Comparison of ENCODE assay signal across 10 mouse cellular contexts in genomic region chr8:83749265-83749664, GRCm38 (mm10). TPM values are rescaled to one million over a fixed set of nuclear protein-coding genes. Genes with fewer than 3 reads are reported as not detected.
A peak's percentile ranks its signal among the peaks of the same experiment; 100 is the strongest.
DNase-seq lines count a peak whose midpoint lies in the region; ATAC-seq and TF ChIP-seq lines count a peak whose summit lies in the region.
"Had no signal": no experiment of that assay in that cellular context is flagged by ENCODE, and none has a peak within 500 bp of the region (broad histone marks: within the 10 kb centered on the region; RNA-seq: fewer than 3 reads in every experiment).

No protein-coding gene starts in this region.

- H3K4me1 ChIP-seq in limb, embryonic 12.5 days (replicated peaks): peaks cover 15% of the 10 kb centered on the region
- peaks cover 18% of the 10 kb centered on the region for H3K4me1 ChIP-seq in limb, embryonic 10.5 days
- peaks cover 8% of the 10 kb centered on the region; the same call in 1 of the 2 replicates for H3K4me1 ChIP-seq in embryonic facial prominence, embryonic 14.5 days (ENCODE audit: control insufficient read depth, insufficient read depth, low read length)
- H3K4me1 ChIP-seq in heart, postnatal 0 days (ENCODE audit: control insufficient read depth, insufficient read depth): peaks cover 23% of the 10 kb centered on the region

- H3K4me3 ChIP-seq in limb, embryonic 12.5 days (replicated peaks): no peak overlapping the region
- no peak overlapping the region for H3K4me3 ChIP-seq in limb, embryonic 10.5 days
- H3K4me3 ChIP-seq in embryonic facial prominence, embryonic 14.5 days (ENCODE audit: low read depth, low read length): no peak overlapping the region
- no peak overlapping the region for H3K4me3 ChIP-seq in heart, postnatal 0 days (ENCODE audit: low read depth, low read length)
- H3K4me3 ChIP-seq in myocyte: no peak overlapping the region

- H3K9me3 ChIP-seq in limb, embryonic 12.5 days: no peaks in the 10 kb centered on the region
- no peaks in the 10 kb centered on the region for H3K9me3 ChIP-seq in limb, embryonic 10.5 days (replicated peaks)
- no peaks in the 10 kb centered on the region for H3K9me3 ChIP-seq in embryonic facial prominence, embryonic 14.5 days (ENCODE audit: control insufficient read depth, low read length)
- no peaks in the 10 kb centered on the region for H3K9me3 ChIP-seq in heart, postnatal 0 days (replicated peaks; ENCODE audit: control insufficient read depth, low read length)

- H3K36me3 ChIP-seq in limb, embryonic 12.5 days: no peaks in the 10 kb centered on the region
- no peaks in the 10 kb centered on the region for H3K36me3 ChIP-seq in limb, embryonic 10.5 days
- no peaks in the 10 kb centered on the region for H3K36me3 ChIP-seq in embryonic facial prominence, embryonic 14.5 days (ENCODE audit: control insufficient read depth, insufficient read depth, low read length)
- H3K36me3 ChIP-seq in heart, postnatal 0 days (replicated peaks; ENCODE audit: control insufficient read depth, insufficient read depth, low read length): no peaks in the 10 kb centered on the region
- H3K36me3 ChIP-seq in myocyte (ENCODE audit: control insufficient read depth, insufficient read depth): no peaks in the 10 kb centered on the region

- no peak for TF ChIP-seq EP300 in heart, postnatal 0 days (IDR thresholded peaks at IDR 0.05; ENCODE audit: low read depth)

- H3K27ac ChIP-seq in limb, embryonic 12.5 days: peak overlapping the region; percentile 45; the same call in 1 of the 2 replicates
- H3K27ac ChIP-seq in limb, embryonic 10.5 days: no peak overlapping the region
- H3K27ac ChIP-seq in embryonic facial prominence, embryonic 14.5 days (replicated peaks; ENCODE audit: low read depth, low read length): peak overlapping the region; percentile 73; the same call in 1 of the 2 replicates
- peak overlapping the region; percentile 92 for H3K27ac ChIP-seq in heart, postnatal 0 days (ENCODE audit: low read depth)
- H3K27ac ChIP-seq: hindbrain, postnatal 0 days had no signal

- TF ChIP-seq CTCF in heart, postnatal 0 days (IDR thresholded peaks at IDR 0.05; ENCODE audit: low read depth): no peak

- intact Hi-C loops in left cerebral cortex, postnatal 25 days (cut with DNase I): no loop called here

- no peaks in the 10 kb centered on the region for H3K79me2 ChIP-seq in myocyte (ENCODE audit: control insufficient read depth, insufficient read depth)

- 89% methylated on average over 9 of the region's 9 CpGs for WGBS in limb, embryonic 12.5 days
- 95% methylated on average over 9 of the region's 9 CpGs for WGBS in limb, embryonic 10.5 days
- 68% methylated on average over 9 of the region's 9 CpGs for WGBS in embryonic facial prominence, embryonic 14.5 days
- 68% methylated on average over 9 of the region's 9 CpGs for WGBS in heart, postnatal 0 days

- no peak overlapping the region for H3K4me2 ChIP-seq in limb, embryonic 12.5 days
- no peak overlapping the region for H3K4me2 ChIP-seq in embryonic facial prominence, embryonic 14.5 days (ENCODE audit: low read depth, low read length)
- H3K4me2 ChIP-seq in heart, postnatal 0 days (ENCODE audit: low read depth, low read length): no peak overlapping the region; the same call in 1 of the 2 replicates
- peak overlapping the region; percentile 63 for H3K4me2 ChIP-seq in myocyte (ENCODE audit: low read depth)

- H3K27me3 ChIP-seq in limb, embryonic 12.5 days: peaks cover 39% of the 10 kb centered on the region
- peaks cover 46% of the 10 kb centered on the region for H3K27me3 ChIP-seq in limb, embryonic 10.5 days (ENCODE audit: low read depth, poor library complexity, severe bottlenecking)
- H3K27me3 ChIP-seq in embryonic facial prominence, embryonic 14.5 days (replicated peaks; ENCODE audit: control insufficient read depth, insufficient read depth, low read length): no peaks in the 10 kb centered on the region; the same call in 1 of the 2 replicates
- H3K27me3 ChIP-seq in heart, postnatal 0 days (ENCODE audit: control insufficient read depth, insufficient read depth, low read length): no peaks in the 10 kb centered on the region
- no peaks in the 10 kb centered on the region for H3K27me3 ChIP-seq in myocyte (ENCODE audit: control insufficient read depth, insufficient read depth, insufficient read length)

- no peak for TF ChIP-seq POLR2A in myocyte (IDR thresholded peaks at IDR 0.05; ENCODE audit: insufficient read length, low read depth)

- ATAC-seq in limb, embryonic 12.5 days (ENCODE audit: insufficient number of reproducible peaks, insufficient read depth, low FRiP score, low TSS enrichment, low read depth): no peak
- ATAC-seq in embryonic facial prominence, embryonic 14.5 days (ENCODE audit: low read depth): no peak
- ATAC-seq in heart, postnatal 0 days (ENCODE audit: insufficient read depth, low read depth): no peak

- no peak overlapping the region for H3ac ChIP-seq in myocyte (ENCODE audit: control insufficient read depth, insufficient read length)

- no peak for DNase-seq in limb, embryonic 10.5 days (ENCODE audit: low spot score)
- peak; percentile 69 for DNase-seq in embryonic facial prominence, embryonic 14.5 days (ENCODE audit: low spot score)
- no peak for DNase-seq in heart, postnatal 0 days (ENCODE audit: low spot score)
- no peak for DNase-seq in retina, embryonic 14.5 days (ENCODE audit: low spot score)
- no peak for DNase-seq in left cerebral cortex, postnatal 25 days (ENCODE audit: low spot score in 2 of 2)
- DNase-seq: adrenal gland, postnatal 10 days; right cerebral cortex, postnatal 14 days had no signal

- H3K9ac ChIP-seq in limb, embryonic 12.5 days (replicated peaks): no peak overlapping the region
- H3K9ac ChIP-seq in embryonic facial prominence, embryonic 14.5 days (ENCODE audit: low read depth, low read length): no peak overlapping the region
- H3K9ac ChIP-seq in heart, postnatal 0 days (replicated peaks; ENCODE audit: low read depth, low read length): no peak overlapping the region; the same call in 1 of the 2 replicates

TF ChIP-seq in myocyte, 11 proteins besides CTCF, POLR2A, EP300 and RAD21:
- TF ChIP-seq USF1 (IDR thresholded peaks at IDR 0.05; ENCODE audit: low read depth) (no peak), REST (IDR thresholded peaks at IDR 0.05; ENCODE audit: insufficient read depth, insufficient read length) (no peak), E2F4 (IDR thresholded peaks at IDR 0.05; ENCODE audit: insufficient read depth) (no peak), POLR2AphosphoS2 (IDR thresholded peaks at IDR 0.05; ENCODE audit: insufficient read length, low read depth) (no peak), TCF3 (IDR thresholded peaks at IDR 0.05; ENCODE audit: insufficient read length, low read depth) (no peak), CEBPB (IDR thresholded peaks at IDR 0.05; ENCODE audit: insufficient read depth, poor library complexity, severe bottlenecking) (no peak), MYOD1 (IDR thresholded peaks at IDR 0.05; ENCODE audit: control insufficient read depth in 1 of 3, insufficient read length in 2 of 3, low read depth in 2 of 3) (no peak), MYOG (IDR thresholded peaks at IDR 0.05; ENCODE audit: control insufficient read depth in 1 of 3, insufficient read depth in 1 of 3, insufficient read length in 2 of 3, low read depth in 2 of 3) (no peak), SRF (IDR thresholded peaks at IDR 0.05; ENCODE audit: control insufficient read depth, insufficient read length, low read depth) (no peak), TCF12 (IDR thresholded peaks at IDR 0.05; ENCODE audit: insufficient read depth, poor library complexity, severe bottlenecking) (no peak), MAX (IDR thresholded peaks at IDR 0.05; ENCODE audit: low read depth) (no peak)

RNA-seq across cellular contexts. Expression of gene Adgre5, which starts 8.1 kb away (rescaled TPM):
- polyA plus RNA-seq in limb, embryonic 12.5 days (2016; fragmentation: Nextera tagmentation; extraction: Ambion mirVana): 24.2 and 28.0 TPM in 2 replicates
- polyA plus RNA-seq in limb, embryonic 10.5 days (2016; fragmentation: Nextera tagmentation; extraction: Ambion mirVana): 15.6 and 25.8 TPM in 2 replicates
- 43.1 and 45.8 TPM in 2 replicates for polyA plus RNA-seq in embryonic facial prominence, embryonic 14.5 days (2014; fragmentation: Nextera tagmentation; extraction: Ambion mirVana)
- 46.4 and 51.2 TPM in 2 replicates for total RNA-seq in heart, postnatal 0 days (2014; rRNA removed; ENCODE audit: low replicate concordance)
- 35.3 and 35.8 TPM in 2 replicates for polyA plus RNA-seq in heart, postnatal 0 days (2015; fragmentation: Nextera tagmentation; extraction: Ambion mirVana)
- 137 TPM for polyA plus RNA-seq in myocyte (2012; fragmentation: generic; extraction: Trizol)
- total RNA-seq in left cerebral cortex, postnatal 25 days (2021): 1 to 10 TPM; 9.0 to 9.6 TPM

RNA-seq across cellular contexts. Expression of gene Ddx39, which starts 34.3 kb away (rescaled TPM):
- polyA plus RNA-seq in limb, embryonic 12.5 days (2016; fragmentation: Nextera tagmentation; extraction: Ambion mirVana): 155 and 164 TPM in 2 replicates
- 295 and 349 TPM in 2 replicates for polyA plus RNA-seq in limb, embryonic 10.5 days (2016; fragmentation: Nextera tagmentation; extraction: Ambion mirVana)
- 106 and 131 TPM in 2 replicates for polyA plus RNA-seq in embryonic facial prominence, embryonic 14.5 days (2014; fragmentation: Nextera tagmentation; extraction: Ambion mirVana)
- total RNA-seq in heart, postnatal 0 days (2014; rRNA removed; ENCODE audit: low replicate concordance): 92.5 and 95.7 TPM in 2 replicates
- polyA plus RNA-seq in heart, postnatal 0 days (2015; fragmentation: Nextera tagmentation; extraction: Ambion mirVana): 75.5 and 79.3 TPM in 2 replicates
- polyA plus RNA-seq in myocyte (2012; fragmentation: generic; extraction: Trizol): 113 TPM
- 10 to 100 TPM; 17.4 to 18.2 TPM for total RNA-seq in left cerebral cortex, postnatal 25 days (2021)

RNA-seq across cellular contexts. Expression of gene Pkn1, which starts 50.3 kb away (rescaled TPM):
- 36.8 and 37.4 TPM in 2 replicates for polyA plus RNA-seq in limb, embryonic 12.5 days (2016; fragmentation: Nextera tagmentation; extraction: Ambion mirVana)
- 38.6 and 41.4 TPM in 2 replicates for polyA plus RNA-seq in limb, embryonic 10.5 days (2016; fragmentation: Nextera tagmentation; extraction: Ambion mirVana)
- 26.1 and 30.4 TPM in 2 replicates for polyA plus RNA-seq in embryonic facial prominence, embryonic 14.5 days (2014; fragmentation: Nextera tagmentation; extraction: Ambion mirVana)
- 44.2 and 57.4 TPM in 2 replicates for total RNA-seq in heart, postnatal 0 days (2014; rRNA removed; ENCODE audit: low replicate concordance)
- polyA plus RNA-seq in heart, postnatal 0 days (2015; fragmentation: Nextera tagmentation; extraction: Ambion mirVana): 13.0 and 14.2 TPM in 2 replicates
- polyA plus RNA-seq in myocyte (2012; fragmentation: generic; extraction: Trizol): 34.1 TPM
- 10 to 100 TPM; 53.2 to 72.7 TPM for total RNA-seq in left cerebral cortex, postnatal 25 days (2021)
